Mouse (Mus musculus): ENCODE measurements around the gene Olfr1491. TPM values are rescaled to one million over a fixed set of nuclear protein-coding genes. Genes with fewer than 3 reads are reported as not detected.

Olfr1491 gene
- not detected in 2 replicates for polyA plus RNA-seq (2015; fragmentation: Nextera tagmentation; extraction: Ambion mirVana)

GRCm38 (mm10) chr19:13696968-13697367 is at the start of gene Olfr1491:
Gene Olfr1491 (plus strand): TSS chr19:13697268.
- Histone ChIP-seq H3K4me2 (no peak within 1 kb of the TSS), H3K4me1 (replicated peaks) (no peaks in the 10 kb centered on the region), H3K4me3 (no peak within 1 kb of the TSS), H3K27me3 (no peaks in the 10 kb centered on the region), H3K27ac (replicated peaks) (no peak within 1 kb of the TSS), H3K36me3 (no peaks in the 10 kb centered on the region), H3K9me3 (no peaks in the 10 kb centered on the region), H3K9ac (no peak within 1 kb of the TSS)
- no peak for ATAC-seq (ENCODE audit: low FRiP score, low read depth)
- 72% methylated on average over 3 of the region's 3 CpGs for WGBS

GRCm38 (mm10) chr19:13650791-13651190 is 46.3 kb upstream of the Olfr1491 start, which contains the start of gene Olfr1490:
Gene Olfr1490 (plus strand): TSS chr19:13651091.
- Histone ChIP-seq H3K4me2 (no peak within 1 kb of the TSS), H3K27ac (replicated peaks) (no peak within 1 kb of the TSS), H3K36me3 (no peaks in the 10 kb centered on the region), H3K27me3 (no peaks in the 10 kb centered on the region), H3K4me1 (replicated peaks) (no peaks in the 10 kb centered on the region), H3K9ac (no peak within 1 kb of the TSS), H3K9me3 (no peaks in the 10 kb centered on the region), H3K4me3 (no peak within 1 kb of the TSS)
- WGBS: 71% methylated on average over 1 of the region's 1 CpGs
- no peak for ATAC-seq (ENCODE audit: low FRiP score, low read depth)

DNA sequence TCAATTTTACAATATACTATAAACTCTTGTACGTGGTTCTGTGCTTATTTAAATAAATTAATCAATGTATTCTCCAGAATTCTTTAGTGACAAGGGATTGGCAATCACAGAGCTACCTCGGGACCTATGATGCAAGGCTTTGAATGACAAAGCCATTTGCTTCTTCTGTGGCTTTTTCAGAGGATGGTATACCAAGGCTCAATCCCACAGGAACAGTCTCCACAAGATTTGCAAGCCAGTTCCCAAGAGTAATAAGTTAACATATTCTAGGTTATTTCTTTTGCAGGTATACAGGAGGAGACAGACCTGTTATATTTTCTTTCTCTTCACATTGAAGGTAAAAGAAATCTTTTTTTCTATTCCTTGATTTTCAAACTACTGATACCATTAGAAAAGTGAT is 25.9 kb downstream of the Olfr1491 start, which contains the start of gene Olfr1493-ps1:
TSS of gene Olfr1493-ps1 (plus strand) at position 301 of the 400 bp plus-strand sequence.
- no peak for ATAC-seq (ENCODE audit: low FRiP score, low read depth)
- Histone ChIP-seq H3K27ac (replicated peaks) (no peak within 1 kb of the TSS), H3K27me3 (no peaks in the 10 kb centered on the region), H3K36me3 (no peaks in the 10 kb centered on the region), H3K9me3 (no peaks in the 10 kb centered on the region; the same call in 1 of the 2 replicates), H3K4me1 (replicated peaks) (no peaks in the 10 kb centered on the region), H3K4me2 (no peak within 1 kb of the TSS), H3K4me3 (no peak within 1 kb of the TSS), H3K9ac (no peak within 1 kb of the TSS)
- WGBS: 64% methylated on average over 2 of the region's 2 CpGs

GRCm38 (mm10) chr19:13739428-13739827 is 42.4 kb downstream of the Olfr1491 start, which contains the start of gene Olfr1494:
Gene Olfr1494 (plus strand): TSS chr19:13739728.
- WGBS: 91% methylated on average over 4 of the region's 4 CpGs
- Histone ChIP-seq H3K9ac (no peak within 1 kb of the TSS), H3K36me3 (no peaks in the 10 kb centered on the region), H3K4me2 (no peak within 1 kb of the TSS), H3K9me3 (no peaks in the 10 kb centered on the region), H3K27ac (replicated peaks) (no peak within 1 kb of the TSS), H3K27me3 (no peaks in the 10 kb centered on the region), H3K4me3 (no peak within 1 kb of the TSS), H3K4me1 (replicated peaks) (no peaks in the 10 kb centered on the region)
- no peak for ATAC-seq (ENCODE audit: low FRiP score, low read depth)

- ATAC-seq (ENCODE audit: low FRiP score, low read depth): no peak
- Histone ChIP-seq H3K4me3 (no peak overlapping the region), H3K27me3 (no peaks in the 10 kb centered on the region), H3K27ac (replicated peaks) (no peak overlapping the region), H3K4me1 (replicated peaks) (no peaks in the 10 kb centered on the region), H3K9ac (no peak overlapping the region), H3K36me3 (no peaks in the 10 kb centered on the region), H3K4me2 (no peak overlapping the region), H3K9me3 (no peaks in the 10 kb centered on the region)
- 75% methylated on average over 1 of the region's 1 CpGs for WGBS
Observed at GRCm38 (mm10) chr19:13749366-13749765, 52.3 kb downstream of the Olfr1491 start.

Other genes with a start within 250 kb of the Olfr1491 start
- gene Olfr1472, start 241.2 kb upstream of the Olfr1491 start, polyA plus RNA-seq (2015; fragmentation: Nextera tagmentation; extraction: Ambion mirVana): not detected in 2 replicates
- gene Olfr1474, start 227.7 kb upstream of the Olfr1491 start, polyA plus RNA-seq (2015; fragmentation: Nextera tagmentation; extraction: Ambion mirVana): not detected in 2 replicates
- gene Olfr1475, start 217.1 kb upstream of the Olfr1491 start, polyA plus RNA-seq (2015; fragmentation: Nextera tagmentation; extraction: Ambion mirVana): not detected in 2 replicates
- not detected in 2 replicates for gene Olfr1477, start 196.7 kb upstream of the Olfr1491 start, polyA plus RNA-seq (2015; fragmentation: Nextera tagmentation; extraction: Ambion mirVana)
- gene Olfr1480, start 169.4 kb upstream of the Olfr1491 start, polyA plus RNA-seq (2015; fragmentation: Nextera tagmentation; extraction: Ambion mirVana): not detected in 2 replicates
- gene Olfr1484, start 113.8 kb upstream of the Olfr1491 start, polyA plus RNA-seq (2015; fragmentation: Nextera tagmentation; extraction: Ambion mirVana): not detected in 2 replicates
- gene Olfr1487, start 79.9 kb upstream of the Olfr1491 start, polyA plus RNA-seq (2015; fragmentation: Nextera tagmentation; extraction: Ambion mirVana): not detected in 2 replicates
- not detected in 2 replicates for gene Olfr1489, start 65.6 kb upstream of the Olfr1491 start, polyA plus RNA-seq (2015; fragmentation: Nextera tagmentation; extraction: Ambion mirVana)
- gene Olfr1490, start 46.2 kb upstream of the Olfr1491 start, polyA plus RNA-seq (2015; fragmentation: Nextera tagmentation; extraction: Ambion mirVana): not detected in 2 replicates
- gene Olfr1493-ps1, start 26.0 kb downstream of the Olfr1491 start, polyA plus RNA-seq (2015; fragmentation: Nextera tagmentation; extraction: Ambion mirVana): not detected in 2 replicates
- gene Olfr1494, start 42.5 kb downstream of the Olfr1491 start, polyA plus RNA-seq (2015; fragmentation: Nextera tagmentation; extraction: Ambion mirVana): not detected in 2 replicates
- gene Olfr1495, start 67.3 kb downstream of the Olfr1491 start, polyA plus RNA-seq (2015; fragmentation: Nextera tagmentation; extraction: Ambion mirVana): not detected in 2 replicates
- gene Olfr1496, start 80.6 kb downstream of the Olfr1491 start, polyA plus RNA-seq (2015; fragmentation: Nextera tagmentation; extraction: Ambion mirVana): not detected in 2 replicates
- not detected in 2 replicates for gene Olfr1497, start 100.9 kb downstream of the Olfr1491 start, polyA plus RNA-seq (2015; fragmentation: Nextera tagmentation; extraction: Ambion mirVana)
- not detected in 2 replicates for gene Olfr1499, start 122.2 kb downstream of the Olfr1491 start, polyA plus RNA-seq (2015; fragmentation: Nextera tagmentation; extraction: Ambion mirVana)
- not detected in 2 replicates for gene Olfr1500, start 133.2 kb downstream of the Olfr1491 start, polyA plus RNA-seq (2015; fragmentation: Nextera tagmentation; extraction: Ambion mirVana)
- gene Olfr1501, start 153.4 kb downstream of the Olfr1491 start, polyA plus RNA-seq (2015; fragmentation: Nextera tagmentation; extraction: Ambion mirVana): not detected in 2 replicates
- gene Olfr1502, start 164.5 kb downstream of the Olfr1491 start, polyA plus RNA-seq (2015; fragmentation: Nextera tagmentation; extraction: Ambion mirVana): not detected in 2 replicates
- gene Olfr1504, start 200.7 kb downstream of the Olfr1491 start, polyA plus RNA-seq (2015; fragmentation: Nextera tagmentation; extraction: Ambion mirVana): not detected in 2 replicates
- not detected in 2 replicates for gene Olfr1505, start 216.3 kb downstream of the Olfr1491 start, polyA plus RNA-seq (2015; fragmentation: Nextera tagmentation; extraction: Ambion mirVana)

All from hindbrain, embryonic 15.5 days (tissue).